Mouse (Mus musculus) ES-Bruce4 (cell line): ENCODE measurements at regions not wholly inside any gene's neighbourhood (a gene's known extent, or its start where the extent isn't known, plus 50 kb on each side); places are given as distances from the start of the nearest gene placed in this dataset.

ENCODE experiments used
- CTCF ChIP-seq: IDR thresholded peaks from one replicate; pipeline ENCODE4 v1.8.1; 2011; ENCODE audit warnings: low read depth, low read length
- EP300 ChIP-seq: IDR thresholded peaks from 2 replicates; pipeline ENCODE4 v1.6.1; 2011; ENCODE audit warnings: low read depth, low read length; ENCODE audit not compliant: insufficient read depth
- POLR2A ChIP-seq: IDR thresholded peaks from one replicate; pipeline ENCODE4 v1.8.1; 2011; ENCODE audit warnings: low read length; ENCODE audit not compliant: insufficient read depth

DNA sequence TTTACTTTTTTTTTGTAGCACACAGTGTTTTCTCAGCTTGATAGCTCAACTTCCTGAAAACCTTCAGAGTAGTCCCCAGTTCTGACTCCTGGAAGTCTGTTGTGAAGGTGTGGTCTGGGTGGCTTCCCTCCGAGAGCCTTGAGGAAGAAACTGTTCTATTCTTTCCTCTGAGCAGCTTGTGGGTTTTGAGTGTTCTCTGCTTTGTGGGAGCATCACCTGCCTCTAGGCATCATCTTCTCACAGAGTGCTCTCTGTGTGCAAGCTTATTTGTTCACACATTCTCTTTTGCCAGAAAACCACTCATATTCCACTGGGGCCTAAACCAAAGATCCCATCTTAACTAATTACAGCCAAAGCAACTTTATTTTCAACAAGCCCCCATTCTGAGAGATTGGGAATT lies 91.5 kb upstream of the Ccng1 start:
- TF ChIP-seq CTCF (no peak), POLR2A (no peak), EP300 (no peak)
